Mouse (Mus musculus): ENCODE data around the gene Cnr2.

GRCm38 (mm10) chr4:135855536-135856222, 39.5 kb upstream of the Cnr2 start, which contains the start of gene Srsf10:
- no peak for TF ChIP-seq CTCF (IDR thresholded peaks at IDR 0.05; ENCODE audit: extremely low read depth, insufficient read depth, insufficient read length, insufficient replicate concordance)
- TF ChIP-seq POLR2A (IDR thresholded peaks at IDR 0.05; ENCODE audit: low read depth, low read length) = peak; percentile 95
